Mouse (Mus musculus): Measurements from ENCODE around the gene Nwd1.
A peak's percentile ranks its signal among the peaks of the same experiment; 100 is the strongest.

- TF ChIP-seq CTCF (IDR thresholded peaks at IDR 0.05; ENCODE audit: borderline replicate concordance, insufficient read depth, low read depth, low read length) (peak; percentile 44; the same call in 1 of the 2 replicates), POLR2A (IDR thresholded peaks at IDR 0.05; ENCODE audit: borderline replicate concordance, insufficient read depth, low read length) (no peak)
Measured at GRCm38 (mm10) chr8:72644601-72645000, 1.9 kb upstream of the Nwd1 start.
